Mouse (Mus musculus) kidney, postnatal 10 days (tissue): ENCODE measurements around the gene Zfp82.

Experiments used
- DNase-seq: peaks from one replicate; pipeline ENCODE4 v3.0.0; 2021; ENCODE audit warnings: mixed read lengths

Zfp82 gene

DNA sequence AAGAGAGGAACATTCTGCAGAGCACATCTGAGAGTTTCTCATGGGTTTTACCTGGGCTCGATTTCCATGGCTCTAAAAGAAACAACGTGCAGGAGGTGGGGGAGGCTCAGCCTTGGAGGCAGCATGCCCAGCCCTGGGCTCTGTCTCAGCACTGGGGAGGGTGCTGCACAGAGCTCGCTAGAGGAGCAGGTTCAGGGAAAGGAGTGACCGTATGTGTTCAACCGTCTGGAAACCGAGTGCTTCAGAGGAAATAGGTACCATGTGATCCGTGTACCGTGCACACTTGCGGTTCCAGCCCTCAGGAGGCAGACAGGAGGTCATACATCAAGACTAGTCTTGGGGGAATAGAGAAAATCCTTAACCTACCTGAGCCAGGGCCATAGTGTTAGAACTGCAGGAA, 28.3 kb downstream of the Zfp82 start:
- no peak for DNase-seq

- DNase-seq = no peak
These were observed 38.4 kb downstream of the Zfp82 start for GRCm38 (mm10) chr7:30034331-30034730.

DNA sequence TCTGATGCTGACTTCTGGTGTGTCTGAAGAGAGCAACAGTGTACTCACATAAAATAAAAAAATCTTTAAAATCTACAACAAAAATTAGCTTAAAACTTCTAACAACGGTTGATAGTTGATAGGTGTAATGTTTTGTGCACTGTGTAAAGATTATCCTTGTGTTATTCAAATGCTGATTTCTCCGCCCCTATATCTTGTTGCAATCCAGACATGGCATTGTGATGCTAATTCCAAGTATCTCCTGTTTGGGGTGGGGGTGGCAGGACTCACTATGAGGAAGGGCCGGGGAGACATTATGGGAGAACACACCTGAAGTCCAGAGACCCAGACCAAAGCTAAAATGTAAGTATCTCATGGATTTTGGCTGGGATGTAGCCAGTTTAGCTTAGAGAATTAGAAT, 41.3 kb downstream of the Zfp82 start:
- DNase-seq = no peak

GRCm38 (mm10) chr7:30030677-30031076, 42.0 kb downstream of the Zfp82 start:
- no peak for DNase-seq

DNA sequence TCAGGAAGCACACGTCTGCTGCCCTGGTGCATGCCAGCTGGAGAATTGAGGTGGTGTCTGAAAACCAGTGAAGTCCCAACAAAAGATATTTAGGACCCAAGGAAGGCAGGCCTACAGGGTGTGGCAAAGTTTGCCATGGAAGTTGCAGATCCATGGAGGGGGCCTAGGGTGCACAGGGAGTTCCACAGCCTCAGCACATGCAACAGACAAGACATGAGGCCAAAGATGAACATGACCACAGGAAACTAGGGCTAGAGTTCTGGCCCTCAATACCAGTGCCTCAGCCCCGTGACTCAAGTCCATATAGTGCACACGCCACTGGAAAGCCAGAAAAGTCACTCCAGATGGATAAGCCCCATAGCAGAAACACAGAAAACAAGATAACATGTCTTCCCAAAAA, 44.1 kb downstream of the Zfp82 start:
- DNase-seq = no peak

DNA sequence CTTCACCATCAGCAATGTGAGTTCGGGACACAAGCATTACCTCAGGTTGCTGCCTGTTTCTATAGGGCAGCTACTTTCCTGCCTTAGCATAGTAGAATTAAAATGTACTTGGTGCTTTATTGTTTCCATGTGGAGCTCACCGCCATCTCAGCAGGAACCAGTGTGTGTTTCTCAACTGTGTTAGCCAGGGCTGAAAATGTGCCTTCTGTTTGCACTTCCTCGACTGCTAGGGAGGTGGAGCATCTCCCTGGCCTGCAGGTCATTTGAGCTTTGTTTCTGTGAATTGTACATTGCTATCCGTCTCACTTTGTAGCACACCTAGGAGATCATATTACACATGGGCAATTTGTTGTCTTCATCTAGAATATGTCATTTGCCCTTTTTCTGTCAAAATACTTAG, 45.4 kb downstream of the Zfp82 start:
- no peak for DNase-seq

DNA sequence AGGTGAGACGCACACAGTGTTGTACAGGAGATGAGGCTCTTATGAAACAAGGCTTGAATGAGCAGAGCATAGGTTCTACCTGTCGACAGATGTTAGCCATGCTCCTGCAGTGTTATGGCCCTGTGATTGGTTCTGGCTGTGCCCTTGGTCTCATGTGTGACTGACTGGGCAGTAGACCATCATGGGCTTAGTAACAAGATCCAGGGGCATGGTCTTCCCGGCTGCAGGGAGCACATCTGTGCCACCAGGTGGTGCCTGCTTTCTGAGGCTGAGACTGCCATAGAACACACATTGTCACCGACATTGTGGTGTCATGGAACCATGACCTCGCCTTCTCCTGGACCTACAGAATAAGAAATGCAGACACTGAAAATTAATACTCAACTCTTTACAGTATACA, 47.3 kb downstream of the Zfp82 start:
- DNase-seq = no peak

GRCm38 (mm10) chr7:30023800-30024199, 48.9 kb downstream of the Zfp82 start:
- no peak for DNase-seq

DNA sequence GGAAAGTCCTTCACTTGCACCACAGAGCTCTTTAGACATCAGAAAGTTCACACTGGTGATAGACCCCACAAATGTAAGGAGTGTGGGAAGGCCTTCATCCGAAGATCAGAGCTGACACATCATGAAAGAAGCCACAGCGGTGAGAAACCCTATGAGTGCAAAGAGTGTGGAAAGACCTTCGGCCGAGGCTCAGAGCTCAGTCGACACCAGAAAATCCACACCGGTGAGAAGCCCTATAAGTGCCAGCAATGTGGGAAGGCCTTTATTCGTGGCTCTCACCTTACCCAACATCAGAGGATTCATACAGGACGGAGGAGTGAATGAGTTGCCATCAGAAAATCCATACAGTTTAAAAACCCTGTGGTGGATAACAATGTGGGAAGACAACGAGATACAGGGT, 49.4 kb downstream of the Zfp82 start:
- no peak for DNase-seq

DNA sequence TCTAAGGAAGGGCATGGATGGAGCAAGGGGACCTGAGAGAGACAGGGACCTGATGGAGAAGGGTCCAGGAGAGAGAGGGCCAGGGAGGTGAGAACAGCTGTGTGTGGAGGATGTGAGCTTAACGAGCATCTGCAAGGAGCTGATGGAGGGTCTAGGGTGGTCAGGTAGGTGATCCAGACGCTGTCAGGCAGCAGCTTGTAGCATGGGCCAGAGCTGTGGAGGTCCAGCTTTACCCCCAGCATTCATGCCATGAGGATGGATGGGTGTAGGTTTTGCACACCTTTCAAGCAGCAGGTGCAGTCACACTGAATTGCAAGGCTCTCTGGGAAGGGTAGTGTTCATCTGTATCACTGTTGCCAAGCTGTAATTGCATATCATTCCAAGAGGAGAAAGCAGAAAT, 53.2 kb downstream of the Zfp82 start:
- no peak for DNase-seq

DNA sequence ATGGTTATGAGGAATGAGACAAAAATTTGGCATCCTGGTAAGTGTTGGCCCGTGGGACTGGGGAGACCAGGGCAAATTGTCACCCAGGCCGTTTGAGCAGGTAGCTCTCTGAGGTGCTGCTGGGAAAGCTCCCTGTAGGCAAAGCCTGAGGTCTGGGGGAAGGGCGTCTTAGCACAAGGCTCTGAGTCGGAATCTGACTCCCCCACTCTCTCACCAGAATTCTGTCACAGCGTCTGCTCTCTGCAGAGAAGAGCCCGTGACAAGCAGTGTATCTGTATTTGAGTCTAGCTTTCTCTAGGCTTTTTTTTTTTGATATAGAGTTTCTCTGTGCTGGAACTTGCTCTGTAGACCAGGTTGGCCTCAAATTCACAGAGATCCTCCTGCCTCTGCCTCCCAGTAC, 55.5 kb downstream of the Zfp82 start:
- no peak for DNase-seq

- DNase-seq = peak; percentile 65
These were observed 59.7 kb downstream of the Zfp82 start for GRCm38 (mm10) chr7:30012956-30013363.

GRCm38 (mm10) chr7:30010551-30011195, 62.0 kb downstream of the Zfp82 start:
- DNase-seq = peak; percentile 27

DNA sequence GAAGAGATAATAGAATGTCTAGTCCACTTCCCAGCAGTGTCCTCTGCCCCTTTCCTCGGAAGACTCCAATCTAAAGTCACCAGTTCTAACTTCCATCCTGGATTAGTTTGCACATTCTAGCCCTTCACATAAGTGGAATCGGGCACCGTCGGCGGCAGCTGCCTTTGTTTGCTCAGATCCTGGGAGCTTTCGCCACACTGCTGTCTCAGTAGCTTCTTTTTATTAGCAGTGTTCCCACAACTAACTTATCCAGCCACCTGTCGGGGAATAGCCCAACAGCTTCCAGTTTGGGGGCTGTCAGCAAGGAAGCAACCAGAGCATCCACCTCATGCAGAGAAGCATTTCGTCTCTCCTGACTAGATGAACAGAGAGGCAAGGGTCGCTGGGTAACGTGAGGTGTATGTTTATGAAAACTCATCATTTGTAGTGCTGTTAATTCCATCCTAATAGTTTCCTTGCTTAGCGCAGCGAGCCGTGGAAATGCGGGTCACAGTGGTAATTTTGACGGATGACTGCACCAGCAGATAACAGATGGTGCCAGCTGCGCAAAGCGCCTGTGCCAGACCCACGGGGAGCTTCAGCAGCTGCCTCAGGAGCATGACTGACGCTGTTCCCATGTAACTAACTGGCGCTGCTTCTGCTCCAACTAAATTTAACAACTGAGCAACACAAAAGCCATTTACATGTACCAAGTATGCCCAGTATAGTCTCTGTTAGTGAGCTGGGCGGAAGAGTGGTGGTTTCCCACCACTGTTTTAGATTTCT, 63.2 kb downstream of the Zfp82 start:
- peak; percentile 45 for DNase-seq

DNA sequence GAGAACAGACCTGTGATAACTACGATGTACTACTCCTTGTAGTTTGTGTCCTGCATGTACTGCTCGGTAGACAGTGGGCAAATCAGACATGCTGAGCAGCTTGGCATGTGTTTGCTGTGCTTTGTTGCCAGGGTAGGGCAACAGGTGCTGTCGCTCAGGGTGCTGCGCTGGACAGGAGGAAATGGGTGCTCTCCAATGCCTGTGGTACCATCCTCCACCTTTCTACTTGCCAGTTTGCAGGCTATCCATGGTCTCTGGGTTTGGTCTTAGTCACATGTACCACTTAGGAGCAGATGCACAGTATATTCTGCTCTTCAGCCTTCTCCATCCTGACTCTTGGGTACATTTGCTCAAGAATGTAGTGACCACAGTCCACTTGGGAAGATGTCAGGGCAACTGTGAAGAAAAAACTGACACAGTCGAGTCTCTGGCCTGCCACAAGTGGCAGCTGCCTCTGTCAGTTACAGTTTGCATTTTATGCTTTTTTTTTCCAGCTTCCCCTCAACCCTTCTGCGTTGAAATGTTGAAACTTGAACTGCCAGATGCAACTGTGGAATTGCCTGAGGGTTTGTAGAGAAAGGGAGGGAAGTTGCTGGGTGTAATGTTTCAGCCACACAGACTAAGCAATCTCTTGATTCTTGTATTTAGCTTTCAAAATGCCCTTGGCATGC, 64.5 kb downstream of the Zfp82 start:
- DNase-seq = no peak

DNA sequence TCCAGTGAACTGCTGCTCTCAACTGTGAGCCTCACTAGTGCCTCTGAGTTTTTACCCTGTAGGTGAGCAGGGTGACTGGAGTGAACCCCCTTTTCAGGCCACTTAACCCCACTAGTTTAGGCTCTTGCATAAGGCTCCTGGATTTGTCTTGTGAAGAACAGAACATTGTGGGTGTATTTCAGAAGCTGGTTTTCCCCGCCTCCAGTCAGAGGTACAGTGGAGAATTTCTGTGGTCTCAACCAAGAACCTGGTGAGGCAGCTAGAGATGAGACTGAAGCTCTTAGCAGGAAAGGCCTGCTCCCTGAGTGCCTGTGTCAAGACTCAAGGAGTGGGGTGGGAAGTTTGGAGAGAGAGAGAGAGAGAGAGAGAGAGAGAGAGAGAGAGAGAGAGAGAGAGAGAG, 65.1 kb downstream of the Zfp82 start:
- no peak for DNase-seq
